Mouse (Mus musculus): ENCODE results near the gene Mmp15.

- no peak for TF ChIP-seq CTCF (IDR thresholded peaks at IDR 0.05; ENCODE audit: low read depth, low read length)
- no peak for TF ChIP-seq POLR2A (IDR thresholded peaks at IDR 0.05; ENCODE audit: insufficient read depth, low read length)
Measured at GRCm38 (mm10) chr8:95314707-95315106, 37.4 kb upstream of the Mmp15 start.
